Mouse (Mus musculus) olfactory bulb, adult 2 months (tissue): Measurements from ENCODE around the gene Gabrb2.

Experiments
- CTCF ChIP-seq: fragments of 200-500 bp; IDR thresholded peaks from 2 replicates; pipeline ENCODE4 v1.5.1; 2012; ENCODE audit warnings: low read depth, mild to moderate bottlenecking, low read length, moderate library complexity; ENCODE audit not compliant: insufficient read depth
- POLR2A ChIP-seq: fragments of 200-500 bp; IDR thresholded peaks from 2 replicates; pipeline ENCODE4 v1.6.1; 2012; ENCODE audit warnings: mild to moderate bottlenecking, low read depth, low read length, moderate library complexity; ENCODE audit not compliant: insufficient read depth

- TF ChIP-seq CTCF (no peak), POLR2A (no peak)
These were observed 26.1 kb upstream of the Gabrb2 start for GRCm38 (mm10) chr11:42393451-42393850.
